Mouse (Mus musculus) cortical plate, adult 2 months (tissue): ENCODE measurements at regions not wholly inside any gene's neighbourhood (a gene's known extent, or its start where the extent isn't known, plus 50 kb on each side); places are given as distances from the start of the nearest gene placed in this dataset.

Experiments
- H3K27ac ChIP-seq: fragments of 200-500 bp; 2 replicates; pipeline ENCODE4 v1.5.1; 2012; ENCODE audit warnings: low read length, control low read depth, inconsistent platforms; ENCODE audit not compliant: insufficient read depth
- H3K4me1 ChIP-seq: fragments of 200-500 bp; 2 replicates; pipeline ENCODE4 v1.6.1; 2011; ENCODE audit warnings: low read length; ENCODE audit not compliant: control insufficient read depth, insufficient read depth
- H3K4me3 ChIP-seq: fragments of 200-500 bp; 2 replicates; pipeline ENCODE4 v1.5.1; 2011; ENCODE audit warnings: mild to moderate bottlenecking, low read length, control low read depth; ENCODE audit not compliant: insufficient read depth
- CTCF ChIP-seq: fragments of 200-500 bp; IDR thresholded peaks from 2 replicates; pipeline ENCODE4 v1.5.1; 2011; ENCODE audit warnings: mild to moderate bottlenecking, control low read depth, low read length; ENCODE audit not compliant: insufficient read depth; ENCODE audit errors: extremely low read depth
- POLR2A ChIP-seq: fragments of 200-500 bp; IDR thresholded peaks from 2 replicates; pipeline ENCODE4 v1.6.1; 2011; ENCODE audit warnings: mild to moderate bottlenecking, low read length, control low read depth; ENCODE audit not compliant: insufficient read depth; ENCODE audit errors: extremely low read depth

GRCm38 (mm10) chr3:119512596-119512995 is 271.7 kb downstream of the Ptbp2 start:
- Histone ChIP-seq H3K27ac (no peak overlapping the region), H3K4me1 (no peaks in the 10 kb centered on the region), H3K4me3 (no peak overlapping the region)
- TF ChIP-seq POLR2A (no peak), CTCF (no peak)

GRCm38 (mm10) chr3:119509132-119509531 is 275.1 kb downstream of the Ptbp2 start:
- TF ChIP-seq POLR2A (no peak), CTCF (no peak)
- no peak overlapping the region for H3K4me3 ChIP-seq

GRCm38 (mm10) chr3:119503471-119503972 is 280.7 kb downstream of the Ptbp2 start:
- no peak overlapping the region for H3K4me3 ChIP-seq
- no peak for TF ChIP-seq POLR2A
- no peak for TF ChIP-seq CTCF
- H3K4me1 ChIP-seq: no peaks in the 10 kb centered on the region
- no peak overlapping the region for H3K27ac ChIP-seq

More at GRCm38 (mm10) chr3:119509132-119509531, 275.1 kb downstream of the Ptbp2 start:
- Histone ChIP-seq H3K27ac (no peak overlapping the region), H3K4me1 (no peaks in the 10 kb centered on the region)

- TF ChIP-seq CTCF: no peak
- TF ChIP-seq POLR2A: no peak
- Histone ChIP-seq H3K4me1 (no peaks in the 10 kb centered on the region), H3K4me3 (peak overlapping the region; percentile 24; the same call in 1 of the 2 replicates), H3K27ac (no peak overlapping the region)
Observed at GRCm38 (mm10) chr3:119498711-119499110, 285.6 kb downstream of the Ptbp2 start.

GRCm38 (mm10) chr3:119497880-119498279 is 286.4 kb downstream of the Ptbp2 start:
- no peaks in the 10 kb centered on the region for H3K4me1 ChIP-seq
- no peak for TF ChIP-seq POLR2A
- no peak for TF ChIP-seq CTCF
- H3K27ac ChIP-seq: no peak overlapping the region
- H3K4me3 ChIP-seq: no peak overlapping the region

- Histone ChIP-seq H3K4me3 (no peak overlapping the region), H3K4me1 (no peaks in the 10 kb centered on the region), H3K27ac (no peak overlapping the region)
- TF ChIP-seq POLR2A: no peak
- no peak for TF ChIP-seq CTCF
Observed at GRCm38 (mm10) chr3:119494580-119494979, 289.7 kb downstream of the Ptbp2 start.

DNA sequence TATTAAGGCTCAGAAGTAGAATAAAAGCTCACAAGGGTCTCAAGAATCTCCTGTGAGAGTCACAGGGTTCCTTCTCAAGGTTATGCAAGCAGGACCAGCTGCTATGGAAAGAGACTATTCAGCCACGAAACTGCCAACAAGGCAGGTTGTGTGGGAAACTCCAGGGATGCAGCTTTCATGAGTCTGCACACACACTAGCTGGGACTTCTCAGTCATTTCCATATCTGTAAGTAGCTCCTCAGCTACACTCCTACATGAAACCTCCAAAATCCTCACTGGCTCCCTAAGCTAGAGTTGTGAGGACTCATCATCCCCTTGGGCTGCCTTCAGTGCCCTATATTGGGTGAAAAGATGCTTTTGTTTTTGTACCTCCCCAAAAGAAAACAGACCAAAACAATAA is 291.6 kb downstream of the Ptbp2 start:
- Histone ChIP-seq H3K4me1 (no peaks in the 10 kb centered on the region), H3K4me3 (no peak overlapping the region), H3K27ac (no peak overlapping the region)
- no peak for TF ChIP-seq CTCF
- no peak for TF ChIP-seq POLR2A

DNA sequence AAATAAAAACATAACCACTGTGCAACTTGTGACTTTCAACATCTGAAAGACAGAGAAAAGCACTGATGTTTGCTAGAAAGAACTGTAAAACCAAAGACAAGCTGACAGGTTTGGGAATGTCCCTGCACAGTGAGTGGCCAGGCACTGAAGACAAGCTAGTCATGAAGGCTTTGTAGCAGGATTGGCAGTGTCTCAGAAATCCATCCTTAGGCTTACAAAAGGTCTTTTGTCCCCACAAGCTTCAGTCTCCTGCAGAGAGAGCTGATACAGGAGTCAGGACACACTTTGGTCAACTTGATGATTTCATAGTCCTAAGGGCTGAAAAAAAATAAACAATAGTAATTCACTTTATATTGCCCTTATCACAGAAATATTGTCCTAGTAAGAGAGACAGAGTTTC is 294.9 kb downstream of the Ptbp2 start:
- Histone ChIP-seq H3K27ac (no peak overlapping the region), H3K4me1 (no peaks in the 10 kb centered on the region), H3K4me3 (no peak overlapping the region)
- TF ChIP-seq CTCF (no peak), POLR2A (no peak)
